Mouse (Mus musculus): ENCODE results near the gene Gm49673. TPM values are rescaled to one million over a fixed set of nuclear protein-coding genes. Genes with fewer than 3 reads are reported as not detected.
"Not testable (repeated sequence)": the region's sequence is repeated elsewhere in the genome, so short reads cannot be mapped to it uniquely, and the experiment has no call there.

The Gm49673 gene
- polyA plus RNA-seq, 1 experiment from 2014 or later: not detected

- not testable (repeated sequence) for H3K4me1 ChIP-seq; ATAC-seq (ENCODE audit: extremely low read depth, insufficient number of reproducible peaks, low FRiP score, low TSS enrichment); H3K36me3 ChIP-seq; H3K9ac ChIP-seq; H3K4me3 ChIP-seq; H3K27me3 ChIP-seq (replicated peaks); H3K4me2 ChIP-seq; H3K9me3 ChIP-seq; H3K27ac ChIP-seq (replicated peaks)
- 82% methylated on average over 9 of the region's 9 CpGs for WGBS
These were observed 18.0 kb downstream of the Gm49673 start for GRCm38 (mm10) chr17:8129578-8129977.

GRCm38 (mm10) chr17:8128326-8128993 is 19.1 kb downstream of the Gm49673 start:
- H3K4me3 ChIP-seq; ATAC-seq (ENCODE audit: extremely low read depth, insufficient number of reproducible peaks, low FRiP score, low TSS enrichment); H3K27ac ChIP-seq (replicated peaks); H3K4me1 ChIP-seq; H3K9me3 ChIP-seq; H3K27me3 ChIP-seq (replicated peaks); H3K4me2 ChIP-seq; H3K36me3 ChIP-seq; H3K9ac ChIP-seq: not testable (repeated sequence)
- 78% methylated on average over 2 of the region's 7 CpGs for WGBS

GRCm38 (mm10) chr17:8124586-8124985 is 23.0 kb downstream of the Gm49673 start:
- not testable (repeated sequence) for H3K36me3 ChIP-seq; H3K4me3 ChIP-seq; H3K4me1 ChIP-seq; H3K9me3 ChIP-seq; H3K9ac ChIP-seq; H3K27me3 ChIP-seq (replicated peaks); ATAC-seq (ENCODE audit: extremely low read depth, insufficient number of reproducible peaks, low FRiP score, low TSS enrichment); H3K4me2 ChIP-seq; H3K27ac ChIP-seq (replicated peaks)
- WGBS: 70% methylated on average over 4 of the region's 6 CpGs

GRCm38 (mm10) chr17:8122974-8123373 is 24.6 kb downstream of the Gm49673 start:
- not testable (repeated sequence) for H3K36me3 ChIP-seq; H3K4me2 ChIP-seq; H3K27me3 ChIP-seq (replicated peaks); H3K4me1 ChIP-seq; H3K9ac ChIP-seq; ATAC-seq (ENCODE audit: extremely low read depth, insufficient number of reproducible peaks, low FRiP score, low TSS enrichment); H3K4me3 ChIP-seq; H3K9me3 ChIP-seq
- H3K27ac ChIP-seq (replicated peaks): peak overlapping the region; percentile 36; the same call in 1 of the 2 replicates
- no CpG with 5 or more reads among the region's 3 CpGs for WGBS

- H3K9ac ChIP-seq; H3K4me3 ChIP-seq; H3K27me3 ChIP-seq (replicated peaks); ATAC-seq (ENCODE audit: extremely low read depth, insufficient number of reproducible peaks, low FRiP score, low TSS enrichment); H3K27ac ChIP-seq (replicated peaks); H3K9me3 ChIP-seq; H3K4me2 ChIP-seq; H3K36me3 ChIP-seq; H3K4me1 ChIP-seq: not testable (repeated sequence)
- WGBS: no CpG with 5 or more reads among the region's 6 CpGs
These were observed 30.7 kb downstream of the Gm49673 start for GRCm38 (mm10) chr17:8116928-8117327.

- H3K27me3 ChIP-seq (replicated peaks); H3K4me2 ChIP-seq; H3K4me1 ChIP-seq; H3K27ac ChIP-seq (replicated peaks); H3K36me3 ChIP-seq; H3K9me3 ChIP-seq; ATAC-seq (ENCODE audit: extremely low read depth, insufficient number of reproducible peaks, low FRiP score, low TSS enrichment); H3K9ac ChIP-seq; H3K4me3 ChIP-seq: not testable (repeated sequence)
- 61% methylated on average over 8 of the region's 11 CpGs for WGBS
These were observed 31.2 kb downstream of the Gm49673 start for GRCm38 (mm10) chr17:8116378-8116777.

- not testable (repeated sequence) for H3K4me2 ChIP-seq; H3K27ac ChIP-seq (replicated peaks); H3K4me1 ChIP-seq; ATAC-seq (ENCODE audit: extremely low read depth, insufficient number of reproducible peaks, low FRiP score, low TSS enrichment); H3K27me3 ChIP-seq (replicated peaks); H3K4me3 ChIP-seq; H3K36me3 ChIP-seq; H3K9ac ChIP-seq; H3K9me3 ChIP-seq
- no CpG with 5 or more reads among the region's 1 CpGs for WGBS
These were observed 35.4 kb downstream of the Gm49673 start for GRCm38 (mm10) chr17:8112199-8112598.

- 47% methylated on average over 2 of the region's 6 CpGs for WGBS
- H3K9ac ChIP-seq; ATAC-seq (ENCODE audit: extremely low read depth, insufficient number of reproducible peaks, low FRiP score, low TSS enrichment); H3K27ac ChIP-seq (replicated peaks); H3K4me2 ChIP-seq; H3K4me3 ChIP-seq; H3K27me3 ChIP-seq (replicated peaks); H3K4me1 ChIP-seq; H3K9me3 ChIP-seq; H3K36me3 ChIP-seq: not testable (repeated sequence)
These were observed 46.3 kb downstream of the Gm49673 start for GRCm38 (mm10) chr17:8101297-8101609.

GRCm38 (mm10) chr17:8100405-8101296 is 46.9 kb downstream of the Gm49673 start:
- not testable (repeated sequence) for H3K27me3 ChIP-seq (replicated peaks); H3K27ac ChIP-seq (replicated peaks); H3K4me1 ChIP-seq; H3K9me3 ChIP-seq; H3K4me3 ChIP-seq; ATAC-seq (ENCODE audit: extremely low read depth, insufficient number of reproducible peaks, low FRiP score, low TSS enrichment); H3K36me3 ChIP-seq; H3K4me2 ChIP-seq; H3K9ac ChIP-seq
- WGBS: 45% methylated on average over 9 of the region's 26 CpGs

GRCm38 (mm10) chr17:8096199-8096598 is 51.4 kb downstream of the Gm49673 start:
- H3K9me3 ChIP-seq; H3K9ac ChIP-seq; H3K27me3 ChIP-seq (replicated peaks); H3K36me3 ChIP-seq; ATAC-seq (ENCODE audit: extremely low read depth, insufficient number of reproducible peaks, low FRiP score, low TSS enrichment); H3K4me1 ChIP-seq; H3K27ac ChIP-seq (replicated peaks); H3K4me3 ChIP-seq; H3K4me2 ChIP-seq: not testable (repeated sequence)
- 58% methylated on average over 5 of the region's 5 CpGs for WGBS

GRCm38 (mm10) chr17:8095653-8096052 is 51.9 kb downstream of the Gm49673 start:
- not testable (repeated sequence) for H3K27ac ChIP-seq (replicated peaks); H3K4me2 ChIP-seq; H3K4me3 ChIP-seq; ATAC-seq (ENCODE audit: extremely low read depth, insufficient number of reproducible peaks, low FRiP score, low TSS enrichment); H3K36me3 ChIP-seq; H3K4me1 ChIP-seq; H3K27me3 ChIP-seq (replicated peaks); H3K9me3 ChIP-seq; H3K9ac ChIP-seq
- 65% methylated on average over 3 of the region's 5 CpGs for WGBS
